Mouse (Mus musculus) urinary bladder, postnatal 25 days (tissue): Measurements from ENCODE around the gene Trim46.

Experiments
- DNase-seq: peaks from one replicate; pipeline ENCODE4 v3.0.0; 2022; ENCODE audit warnings: low spot score

Trim46 gene

DNA sequence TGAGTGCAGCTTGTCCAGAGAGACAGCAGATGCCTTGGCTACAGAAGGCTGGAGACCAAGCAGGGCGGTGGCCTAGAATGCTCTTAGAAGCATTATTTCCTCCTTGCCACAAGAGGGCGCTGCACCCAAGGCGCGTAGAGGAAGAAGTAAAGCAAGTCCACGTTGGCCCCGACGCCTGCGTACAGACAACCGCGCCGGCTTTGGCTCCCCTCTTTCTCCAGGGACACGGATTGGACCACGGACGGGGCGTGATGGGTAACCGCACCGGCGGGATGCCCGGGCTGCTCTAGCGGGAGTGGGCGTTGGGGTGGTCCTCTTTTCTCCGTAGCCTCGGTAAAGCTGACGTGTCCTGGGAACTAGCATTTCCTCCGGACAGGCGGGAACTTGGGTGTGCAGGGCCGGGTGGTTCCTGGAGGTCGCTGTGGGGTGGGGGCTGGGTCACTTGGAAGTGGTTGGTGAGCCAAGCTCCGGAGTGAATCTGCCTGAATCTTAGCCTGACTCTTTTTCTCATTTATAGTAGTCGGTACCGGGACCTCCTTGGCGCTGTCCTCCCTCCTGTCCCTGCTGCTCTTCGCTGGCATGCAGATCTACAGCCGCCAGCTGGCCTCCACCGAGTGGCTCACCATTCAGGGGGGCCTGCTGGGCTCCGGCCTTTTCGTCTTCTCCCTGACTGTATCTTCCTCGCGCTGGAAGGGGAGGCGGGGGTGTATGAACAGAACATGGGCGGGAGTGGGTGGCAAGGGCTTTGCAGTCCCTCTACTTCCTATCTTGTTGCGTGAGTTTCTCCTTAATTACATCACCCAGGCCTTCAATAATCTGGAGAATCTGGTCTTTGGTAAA lies at the start of gene Trim46:
Trim46 (minus strand) TSS at position 49 of the 840 bp plus-strand sequence.
- DNase-seq = peak; percentile 88

DNA sequence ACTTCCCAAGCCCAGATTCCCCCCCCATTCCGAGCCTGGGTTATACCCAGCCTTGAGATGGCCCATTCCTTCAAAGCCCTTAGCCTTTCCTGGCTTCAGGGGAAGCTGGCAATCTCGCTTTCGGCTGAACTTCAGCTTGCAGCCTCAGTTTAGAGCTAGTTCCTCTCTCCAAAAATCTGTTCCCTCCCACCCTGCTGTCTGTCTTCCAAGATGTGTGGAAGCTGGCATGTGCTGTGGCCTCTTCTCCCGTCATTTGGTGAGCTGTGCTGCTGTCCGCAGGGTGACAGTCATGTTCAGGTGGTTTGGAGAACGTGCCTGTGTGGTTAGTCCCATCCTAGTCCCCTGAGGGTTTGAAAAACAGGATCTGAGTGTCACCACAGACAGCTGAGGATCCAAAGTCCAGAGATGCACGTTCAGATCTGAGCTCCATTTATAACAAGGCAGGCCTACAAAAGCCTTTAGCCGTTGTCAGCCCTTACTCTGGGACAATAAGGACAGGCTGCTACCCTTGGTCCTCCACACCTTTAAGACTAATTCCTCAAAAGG lies 49.6 kb upstream of the Trim46 start:
- DNase-seq = no peak

DNA sequence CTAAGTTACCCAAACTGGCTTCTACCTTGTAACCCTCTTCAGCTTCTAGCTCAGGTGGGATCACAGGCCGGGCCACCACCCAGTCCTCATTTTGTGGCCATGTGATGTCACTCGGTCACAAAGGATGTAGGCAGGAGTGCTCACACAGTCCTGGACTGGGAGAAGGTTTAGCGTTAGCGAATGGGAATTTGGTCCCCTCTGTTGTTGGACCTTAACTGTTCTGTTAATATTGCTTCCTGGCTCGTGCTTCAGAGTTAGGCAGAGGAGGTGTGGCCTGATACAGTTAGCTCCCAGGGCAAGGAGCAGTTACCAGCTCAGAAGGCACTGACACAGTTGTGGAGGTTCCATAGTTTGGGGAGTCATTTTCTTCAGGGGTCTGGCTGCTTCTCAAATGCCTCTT lies 48.1 kb upstream of the Trim46 start:
- no peak for DNase-seq

DNA sequence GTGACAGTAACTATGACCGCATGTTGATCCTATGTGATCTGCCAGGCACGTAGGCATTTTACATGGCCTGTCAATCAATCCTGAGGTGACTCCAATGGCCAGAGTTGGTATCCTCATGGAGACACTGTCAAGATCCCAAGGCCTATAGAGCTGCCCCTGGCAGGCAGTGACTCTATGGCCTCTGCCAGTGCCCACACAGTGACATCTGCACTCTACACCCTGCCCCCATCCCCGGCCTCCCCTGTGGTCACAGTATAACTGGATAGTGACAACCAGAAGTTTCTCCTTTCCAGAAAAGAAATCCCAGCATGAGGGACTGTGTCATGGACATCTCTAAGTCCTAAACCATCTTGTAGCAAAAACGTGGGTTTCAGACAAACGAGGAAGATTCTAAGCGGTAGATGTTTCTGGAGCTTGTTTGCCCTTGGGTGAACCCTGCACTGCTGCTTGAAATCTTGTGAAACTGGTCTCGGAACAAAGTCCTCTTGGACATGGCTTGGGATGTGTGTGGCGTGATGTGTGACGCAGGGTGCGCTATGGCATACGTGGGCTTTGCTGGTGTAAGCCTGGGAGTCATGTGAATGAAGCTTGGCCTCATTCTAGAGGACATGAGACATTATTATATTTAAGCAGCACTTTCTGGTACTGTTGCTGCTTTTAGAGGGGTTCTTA lies 47.3 kb upstream of the Trim46 start:
- no peak for DNase-seq

DNA sequence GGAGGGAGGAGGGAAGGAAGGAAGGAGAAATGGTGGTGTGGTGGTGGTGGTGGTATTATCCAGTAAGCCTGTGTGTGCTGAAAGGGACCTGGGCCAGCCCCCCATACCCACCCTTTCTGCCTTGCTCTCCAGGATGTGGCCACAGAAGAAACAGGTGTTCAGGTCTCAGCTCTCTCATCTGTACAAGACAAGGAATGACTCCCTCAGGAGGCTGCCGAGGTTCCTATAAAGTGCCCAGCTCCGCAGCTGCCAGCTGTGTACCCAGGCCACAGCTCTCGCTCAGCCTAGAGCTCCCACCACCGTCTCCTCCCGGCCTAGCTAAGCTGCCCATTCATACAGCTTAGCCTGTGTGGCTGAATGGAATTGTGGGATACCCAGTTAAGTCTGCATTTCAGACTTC lies 46.2 kb upstream of the Trim46 start:
- DNase-seq = no peak

DNA sequence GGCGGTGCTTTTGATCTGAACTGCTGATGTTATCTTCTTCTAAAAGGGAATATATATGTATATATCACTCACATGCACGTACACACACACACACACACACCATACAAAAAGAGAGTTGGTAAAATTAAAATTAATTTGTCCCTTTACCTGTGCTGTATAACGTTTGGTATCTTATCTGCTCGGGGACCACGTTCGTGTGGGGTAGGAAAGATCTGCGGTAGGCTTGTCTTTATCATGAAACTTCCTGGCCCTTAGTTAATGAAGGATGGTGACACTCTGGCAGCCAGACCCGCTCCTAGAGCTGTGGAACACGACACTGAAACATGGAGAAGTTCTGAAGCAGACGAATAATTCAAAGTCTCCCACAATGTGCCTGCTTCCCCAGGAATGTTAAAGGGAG lies 45.8 kb upstream of the Trim46 start:
- no peak for DNase-seq

DNA sequence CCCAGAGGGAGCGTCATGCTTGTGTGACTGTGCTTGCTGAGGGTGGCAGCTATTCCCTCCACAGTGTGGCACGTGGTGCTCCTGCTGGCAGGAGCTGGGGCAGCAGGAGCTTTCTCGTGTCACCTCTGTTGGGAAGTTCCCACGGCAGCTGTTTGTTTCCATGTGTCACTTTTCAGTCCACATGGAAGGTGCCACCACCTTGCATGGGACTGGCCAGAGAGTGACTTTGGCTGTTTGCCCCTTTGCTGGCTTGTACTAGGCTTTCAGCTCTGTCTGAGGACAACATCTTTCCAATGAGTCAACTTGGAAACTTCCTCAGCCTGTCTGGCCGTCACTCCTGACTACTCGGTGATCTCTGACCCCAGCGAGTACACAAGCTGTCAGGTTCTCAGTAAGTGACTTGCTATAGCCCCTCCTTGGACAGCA lies 42.4 kb upstream of the Trim46 start:
- DNase-seq = no peak

DNA sequence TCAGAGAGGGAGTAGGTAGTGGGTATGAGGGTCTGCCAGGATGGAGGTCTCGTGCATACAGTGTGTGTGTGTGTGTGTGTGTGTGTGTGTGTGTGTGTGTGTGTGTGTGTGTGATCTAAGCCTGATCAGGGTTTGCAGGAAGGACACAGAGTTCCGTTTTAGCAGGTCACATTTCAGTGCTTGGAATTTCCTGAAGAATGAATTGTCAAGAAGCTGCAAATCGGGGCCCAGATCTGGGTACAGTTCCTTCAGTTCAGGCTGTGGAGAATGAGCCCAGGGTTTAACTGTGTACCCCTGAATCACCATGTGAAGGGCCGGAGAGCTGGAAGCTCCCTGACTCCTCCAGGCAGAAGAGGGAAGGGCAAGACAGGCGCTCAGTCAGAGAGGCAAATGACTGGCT lies 41.2 kb upstream of the Trim46 start:
- DNase-seq = no peak

DNA sequence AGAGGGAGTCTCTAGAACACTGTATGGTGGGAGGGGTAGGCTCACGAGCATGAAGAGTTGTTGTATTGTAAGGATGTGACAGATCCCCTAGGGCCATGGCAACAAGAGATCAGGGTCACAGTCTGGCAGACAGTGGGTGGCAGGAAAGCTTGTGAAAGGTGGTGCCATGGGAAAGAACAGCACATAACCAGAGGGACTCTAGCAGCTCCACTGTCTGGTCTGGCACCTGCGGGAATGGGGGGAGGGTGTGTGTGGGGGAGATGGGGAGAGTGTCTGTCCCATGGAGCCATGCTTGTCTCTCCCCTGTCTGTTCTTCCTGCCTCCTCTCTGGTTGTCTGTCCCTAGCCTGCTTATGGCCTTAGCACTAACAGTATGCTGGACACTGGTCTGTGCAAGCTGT lies 39.4 kb upstream of the Trim46 start:
- DNase-seq = no peak

DNA sequence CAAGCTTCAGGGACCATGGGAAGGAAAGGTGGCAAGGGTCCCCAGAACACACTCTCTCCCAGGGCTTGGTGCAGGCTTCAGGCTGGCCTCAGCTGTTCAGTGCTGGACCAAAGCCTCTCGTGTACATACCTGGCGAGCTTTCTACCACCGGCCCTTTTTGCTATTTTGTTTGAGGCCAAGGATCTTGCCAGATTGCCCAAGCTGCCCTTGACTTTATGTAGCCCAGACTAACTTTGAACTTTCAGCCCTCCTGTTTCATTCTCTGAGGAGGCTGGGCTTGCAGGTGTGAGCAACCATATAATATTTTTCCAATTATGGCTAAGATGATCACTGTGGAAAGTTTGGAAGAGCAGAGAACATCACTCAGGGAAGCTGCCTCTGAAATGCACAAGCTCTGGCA lies 38.2 kb upstream of the Trim46 start:
- no peak for DNase-seq

DNA sequence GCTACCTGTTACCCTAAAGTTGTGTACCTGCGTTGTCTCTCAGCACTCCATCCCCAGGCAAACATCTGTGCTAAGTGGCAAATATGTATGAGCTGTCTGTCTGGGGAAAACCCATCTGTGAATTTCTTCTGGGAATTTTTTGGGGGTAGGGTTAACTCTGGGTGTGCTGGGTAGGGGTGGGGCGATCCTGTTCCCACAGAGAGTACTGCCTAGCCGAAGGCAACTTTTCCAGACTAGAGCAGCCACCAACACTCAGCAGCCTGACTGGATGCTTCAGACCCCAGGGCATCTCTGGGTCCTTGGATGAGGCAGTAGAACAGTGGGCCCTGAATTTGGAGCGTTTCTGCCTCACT lies 36.2 kb upstream of the Trim46 start:
- DNase-seq = no peak

DNA sequence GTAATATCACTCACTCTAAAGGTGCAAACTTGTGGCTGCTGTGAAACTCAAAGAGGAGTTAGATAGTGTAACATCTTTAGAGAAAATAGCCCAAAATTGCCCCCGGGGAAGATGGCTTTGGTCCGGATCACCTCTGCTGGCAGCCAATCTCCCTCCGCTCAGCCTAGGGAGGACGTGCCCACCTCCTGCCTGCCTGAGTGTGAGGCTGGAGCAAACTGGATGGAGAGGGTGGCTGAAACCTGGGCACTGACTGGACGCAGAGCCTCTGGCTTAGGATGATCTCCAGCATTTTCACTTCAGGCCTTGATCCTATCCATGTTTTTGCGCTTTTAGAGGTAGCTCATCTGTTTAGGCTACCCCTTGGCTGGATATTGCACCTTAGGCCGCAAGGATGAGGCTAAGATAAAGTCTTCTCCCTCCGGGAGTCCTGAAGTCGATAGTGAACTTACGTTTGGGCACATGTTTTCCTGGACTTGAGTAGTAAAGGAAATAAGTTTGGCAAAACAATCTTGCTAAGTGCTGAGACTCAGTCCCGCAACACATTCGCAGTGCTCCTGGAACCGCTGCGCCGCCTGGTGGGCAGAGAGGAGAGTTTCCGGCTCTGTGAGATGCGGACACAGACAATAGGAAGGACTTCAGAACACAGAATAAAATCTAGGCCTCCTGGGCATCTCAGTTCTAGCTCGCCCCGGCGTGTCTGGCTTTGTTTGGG lies 35.6 kb upstream of the Trim46 start:
- peak; percentile 92 for DNase-seq

DNA sequence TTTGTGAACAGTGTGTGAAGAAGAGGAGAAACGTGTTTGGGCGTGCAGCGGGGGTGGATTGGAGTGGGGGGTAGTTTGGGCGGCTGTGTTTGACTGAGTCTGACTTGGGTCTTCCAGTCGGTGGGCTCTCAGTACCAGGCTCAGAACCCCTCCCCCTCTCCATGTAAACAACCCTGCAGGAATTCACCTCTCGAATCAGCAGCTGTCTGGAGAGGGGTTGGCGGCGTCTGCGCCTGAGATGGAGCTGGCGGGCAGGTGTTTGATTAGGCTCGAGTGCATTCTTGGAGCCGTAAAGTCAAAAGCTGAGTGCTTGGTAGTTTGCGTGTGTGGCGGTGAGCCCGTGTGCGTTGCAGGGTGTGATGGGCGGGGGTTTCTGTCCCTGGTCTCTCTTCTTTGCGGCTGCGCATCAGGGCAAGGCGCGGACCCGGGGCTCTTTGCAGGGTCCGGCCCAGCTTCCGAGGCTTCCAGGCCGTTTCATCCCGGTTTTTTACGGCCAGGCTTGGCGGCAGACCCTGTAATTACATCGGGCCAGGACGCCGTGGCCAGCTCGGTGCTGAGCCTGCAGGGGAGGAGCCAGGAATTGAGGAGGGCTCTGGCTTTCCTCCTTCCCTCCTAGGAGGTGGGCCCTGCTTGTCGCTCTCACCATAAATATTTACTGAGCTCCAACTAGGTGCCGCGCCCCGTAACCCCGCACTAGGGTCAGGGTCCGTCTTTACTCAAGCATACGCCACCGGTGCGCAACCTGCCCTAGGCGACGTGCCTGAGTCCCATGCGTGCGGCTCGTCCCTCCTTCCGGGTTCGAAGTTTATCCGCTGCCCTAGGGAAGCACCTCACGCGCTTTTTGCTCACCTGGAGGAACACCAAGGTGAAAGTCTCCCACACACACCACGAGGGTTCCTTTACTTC lies 34.8 kb upstream of the Trim46 start, which contains the start of gene Efna1:
Efna1 (minus strand) TSS at position 537 of the 906 bp plus-strand sequence.
- peak; percentile 33 for DNase-seq

DNA sequence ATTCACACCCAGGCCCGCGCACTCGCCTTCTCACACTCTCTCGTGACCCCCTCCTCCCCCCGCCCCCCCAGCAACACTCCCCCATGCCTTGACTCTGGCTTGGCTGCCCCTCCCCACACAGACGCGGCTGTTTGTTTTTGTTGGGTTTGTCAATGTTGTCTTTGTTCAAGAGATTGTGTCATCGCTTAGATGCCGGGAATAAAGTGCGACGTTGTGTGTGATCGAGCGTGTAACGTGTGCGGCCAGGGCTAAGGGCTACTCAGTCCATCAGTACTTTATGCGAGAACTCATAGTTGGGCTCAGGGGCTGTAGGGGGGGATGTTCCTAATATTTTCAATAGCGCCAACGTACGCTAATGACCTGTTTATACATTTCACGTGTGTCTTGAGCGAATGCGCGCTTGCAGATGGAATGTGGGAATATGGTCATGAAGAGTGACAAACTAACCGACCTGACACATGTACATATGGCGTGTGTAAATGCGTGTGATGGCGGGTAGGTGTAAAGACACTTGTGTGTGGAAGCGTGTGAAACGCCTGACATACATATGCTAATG lies 34.0 kb upstream of the Trim46 start:
- peak; percentile 23 for DNase-seq

DNA sequence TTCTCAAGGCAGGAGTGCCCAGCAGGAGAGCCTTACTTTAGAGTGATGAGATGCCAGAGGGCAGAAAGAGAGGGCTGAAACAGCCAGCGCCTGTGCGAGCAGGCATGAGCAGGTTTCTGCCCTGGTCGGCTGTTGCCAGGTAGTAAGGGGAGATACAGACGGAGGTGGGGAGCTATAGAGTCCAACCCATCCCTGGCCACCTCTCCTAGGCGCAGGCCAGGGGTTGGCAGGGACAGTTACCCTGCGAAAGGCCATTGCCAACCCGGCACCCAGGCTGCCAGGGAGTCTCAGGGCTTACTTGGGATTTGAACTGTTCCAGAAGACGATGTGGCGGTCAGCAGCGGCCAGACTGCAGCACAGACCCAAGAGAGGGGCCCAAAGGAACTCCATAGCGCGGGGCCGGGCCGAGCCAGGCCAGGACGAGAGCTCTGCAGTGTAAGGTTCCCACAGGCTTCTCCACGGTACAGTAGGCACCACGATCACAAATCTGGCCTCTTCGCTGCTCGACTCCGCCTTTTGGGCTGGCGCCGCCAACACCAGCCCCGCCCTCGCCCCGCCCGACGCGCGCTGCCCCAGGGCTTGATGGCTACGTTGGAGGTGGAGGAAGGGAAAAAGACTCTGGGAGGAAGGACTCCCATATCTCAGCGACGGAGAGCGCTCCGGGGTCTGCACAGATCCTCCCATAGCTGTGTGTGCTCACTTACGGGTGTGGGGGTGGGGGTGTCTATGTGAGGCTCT lies 33.2 kb upstream of the Trim46 start:
- peak; percentile 79 for DNase-seq

DNA sequence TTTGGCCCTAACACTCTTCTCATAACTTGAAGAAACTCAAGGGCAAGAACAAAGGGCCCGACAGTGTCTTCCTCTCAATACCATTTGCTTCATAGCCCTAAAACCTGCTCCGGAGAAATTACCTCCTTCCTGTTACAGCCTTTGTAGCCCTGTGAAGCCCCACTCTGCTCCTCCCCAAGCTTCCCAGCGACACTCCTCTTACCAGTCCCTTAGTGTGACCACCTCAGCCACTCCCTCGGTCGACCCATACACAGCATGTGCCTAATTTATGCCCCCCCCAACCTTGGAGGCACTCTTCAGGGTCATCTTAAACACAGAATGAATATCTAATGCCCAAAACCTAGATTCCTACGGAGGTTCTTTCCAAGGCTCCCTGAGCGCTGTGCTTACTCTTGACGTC lies 32.5 kb upstream of the Trim46 start:
- DNase-seq = no peak

DNA sequence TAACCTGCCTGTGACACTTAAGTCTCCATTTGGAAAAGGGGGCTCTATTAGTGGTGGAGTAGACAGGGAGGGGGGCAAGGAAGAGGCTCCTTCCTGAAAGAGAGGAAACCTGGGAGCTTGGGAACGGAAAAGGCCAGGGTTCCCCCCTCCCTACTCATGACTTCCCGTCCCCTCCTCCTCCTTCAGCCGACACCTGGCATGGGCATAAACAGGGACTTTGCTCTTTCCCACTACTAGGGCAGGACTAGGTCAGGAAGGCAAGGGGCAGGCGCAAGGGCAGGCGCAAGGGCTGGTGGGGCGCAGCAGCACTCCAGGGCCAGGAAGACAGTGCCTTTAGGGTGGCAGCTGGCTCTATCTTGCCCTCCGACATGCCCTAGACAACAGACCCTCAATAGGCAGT lies 32.0 kb upstream of the Trim46 start:
- DNase-seq = peak; percentile 14

DNA sequence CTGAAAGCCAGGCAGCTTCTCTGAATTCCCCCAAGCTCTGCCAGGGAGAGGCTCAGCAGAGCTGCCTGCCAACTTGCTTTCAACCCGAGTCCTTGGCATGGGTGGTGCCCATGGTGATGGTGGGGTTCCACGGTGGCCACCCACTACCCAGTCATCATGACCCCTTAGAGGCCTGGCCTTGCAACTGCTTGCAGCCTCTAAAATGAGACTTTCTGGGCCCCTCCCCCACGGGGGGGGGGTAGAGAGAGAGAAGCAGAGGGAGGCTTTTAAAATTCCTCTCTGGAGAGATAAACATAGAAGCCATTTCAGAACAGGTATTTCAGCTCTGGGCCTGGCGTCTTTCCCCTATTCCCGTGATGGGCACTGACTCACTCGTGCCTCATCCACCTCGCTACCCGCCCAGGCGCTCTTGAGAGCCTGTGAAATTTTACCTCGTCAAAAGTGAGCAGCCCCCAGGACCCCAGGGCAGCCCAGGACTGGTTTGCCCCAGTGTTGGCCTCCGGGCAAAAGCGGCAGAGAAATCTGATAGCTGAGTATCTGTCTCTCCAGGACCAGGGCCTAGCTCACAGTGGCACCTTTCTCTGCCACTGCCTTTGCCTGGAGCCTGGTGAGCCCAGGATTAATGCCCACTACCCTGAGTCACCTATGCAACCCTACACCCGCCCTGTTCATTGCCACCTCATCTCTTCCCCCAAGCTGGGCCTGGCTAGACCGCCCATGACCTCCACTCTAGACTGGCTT lies 31.3 kb upstream of the Trim46 start:
- DNase-seq = peak; percentile 57

DNA sequence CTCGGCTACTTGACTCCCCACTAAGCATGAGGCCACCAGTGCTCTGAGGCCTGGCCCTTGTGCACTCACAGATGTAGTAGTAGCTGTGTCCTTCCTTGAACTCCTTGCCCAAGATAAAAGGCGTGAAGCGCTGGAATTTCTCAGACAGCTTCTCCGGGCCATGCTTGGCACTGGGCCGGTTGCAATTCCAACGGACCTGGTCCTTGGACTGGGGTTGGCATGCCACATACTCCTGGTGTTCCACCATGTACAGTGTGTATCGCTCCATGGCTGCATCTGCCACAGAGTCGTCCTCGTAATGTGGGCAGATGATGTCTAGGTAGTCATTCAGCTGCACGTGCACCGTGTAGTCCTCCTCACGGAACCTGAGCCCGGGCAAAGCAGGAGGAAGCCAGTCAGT lies 30.0 kb upstream of the Trim46 start:
- DNase-seq = no peak

DNA sequence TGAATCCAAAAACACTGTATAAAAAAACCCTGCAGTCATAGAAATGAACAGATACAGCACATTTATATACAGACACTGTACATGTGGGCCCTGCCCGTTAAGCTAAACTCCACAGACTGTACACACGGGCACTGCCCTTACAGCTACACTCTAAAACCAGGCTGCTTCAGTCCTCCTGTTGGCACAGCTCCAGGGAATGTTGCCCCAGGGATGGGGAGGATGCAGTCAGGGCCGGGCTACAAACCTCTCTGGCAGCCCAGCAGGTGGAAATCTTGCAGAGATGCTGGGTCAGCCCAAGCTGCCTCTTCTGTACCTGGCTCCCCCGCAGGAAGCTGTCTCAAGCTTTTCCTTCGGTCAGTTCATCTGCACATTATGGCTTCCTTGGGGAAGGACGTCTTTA lies 25.7 kb upstream of the Trim46 start:
- DNase-seq = peak; percentile 19
